Mouse (Mus musculus): Measurements from ENCODE around the gene Spib.
A peak's percentile ranks its signal among the peaks of the same experiment; 100 is the strongest.

Spib gene

DNA sequence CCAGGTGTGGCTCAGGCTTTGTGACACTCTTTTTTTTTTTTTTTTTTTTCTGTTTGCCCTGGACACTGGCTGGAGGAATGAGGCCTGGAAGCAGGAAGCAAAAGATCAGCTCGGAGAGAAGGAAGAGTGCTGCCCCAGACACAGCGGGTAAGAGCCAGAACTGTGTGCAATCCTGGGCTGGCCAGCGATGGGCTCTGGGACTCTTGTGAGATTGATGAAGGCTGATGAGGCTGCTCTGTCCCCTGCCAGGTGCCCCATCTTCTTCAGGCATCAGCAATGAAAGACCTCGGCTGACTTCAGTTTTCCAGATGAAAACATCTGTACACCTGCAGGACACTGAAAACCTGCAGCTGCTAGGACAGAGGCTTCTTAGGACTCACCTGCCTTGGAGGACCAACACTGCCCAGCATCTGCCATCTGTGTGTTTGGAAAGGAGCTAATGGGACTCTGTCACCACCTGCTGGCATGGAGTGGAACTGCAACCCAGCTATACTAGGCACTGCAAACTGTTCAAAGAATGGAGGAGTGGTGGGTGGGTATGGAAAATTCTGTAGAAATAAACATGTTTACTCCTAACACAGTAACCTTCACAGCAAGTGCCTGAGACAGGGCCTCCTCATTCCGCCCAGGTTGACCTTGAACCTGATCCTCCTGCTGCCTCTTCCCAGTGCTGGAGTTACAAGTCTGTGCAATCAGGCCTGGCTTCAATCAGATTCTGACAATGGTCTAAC, 46.9 kb downstream of the Spib start:
- peak; percentile 86 to 90 for DNase-seq

DNA sequence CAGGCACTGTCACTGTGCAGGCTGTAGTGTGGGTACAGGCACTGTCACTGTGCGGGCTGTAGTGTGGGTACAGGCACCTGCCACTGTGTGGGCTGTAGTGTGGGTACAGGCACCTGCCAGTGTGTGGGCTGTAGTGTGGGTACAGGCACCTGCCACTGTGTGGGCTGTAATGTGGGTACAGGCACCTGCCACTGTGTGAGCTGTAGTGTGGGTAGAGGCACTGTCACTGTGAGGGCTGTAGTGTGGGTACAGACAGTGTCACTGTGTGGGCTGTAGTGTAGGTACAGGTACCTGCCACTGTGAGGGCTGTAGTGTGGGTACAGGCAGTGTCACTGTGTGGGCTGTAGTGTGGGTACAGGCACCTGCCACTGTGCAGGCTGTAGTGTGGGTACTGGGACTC, 47.8 kb downstream of the Spib start:
- DNase-seq, result no peak

DNA sequence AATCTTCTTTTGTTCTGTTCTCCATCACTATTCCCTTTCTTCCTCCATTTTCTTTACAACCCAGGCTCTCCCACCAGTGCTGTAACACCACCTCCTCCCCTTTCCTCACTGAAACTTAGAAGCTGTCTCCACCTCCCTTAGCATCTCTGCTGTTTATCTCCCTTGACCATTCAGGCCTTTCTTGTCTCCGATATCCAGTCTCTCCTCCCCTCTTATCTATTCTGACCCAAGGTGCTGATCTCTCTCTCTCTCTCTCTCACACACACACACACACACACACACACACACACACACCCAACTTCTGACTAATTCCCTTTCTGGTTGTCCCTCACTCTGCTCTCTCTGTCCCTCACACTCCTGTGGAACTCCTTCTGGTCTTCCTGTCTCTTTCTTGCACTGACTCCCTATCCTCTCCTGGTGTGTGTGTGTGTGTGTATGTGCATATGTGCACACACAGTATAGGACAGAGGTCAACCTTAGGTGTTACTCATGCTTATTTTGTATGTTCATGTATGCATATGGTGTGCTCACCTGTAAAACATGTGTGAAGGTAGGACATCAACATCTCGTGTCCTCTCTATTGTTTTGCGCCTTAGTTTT, 48.9 kb downstream of the Spib start:
- no peak for DNase-seq

All from cerebellum, postnatal 36 days (tissue).